Mouse (Mus musculus) megakaryocyte-erythroid progenitor cell, adult 5 weeks (primary cell): ENCODE results near the gene S100a3. TPM values are rescaled to one million over a fixed set of nuclear protein-coding genes. Genes with fewer than 3 reads are reported as not detected.

Experiments used
- polyA plus RNA-seq: library from polyadenylated mRNA; stranded (reverse); fragments of >175 nt; gene quantifications from 2 replicates; pipeline ENCODE4 v1.2.3, GENCODE M21; 2012

S100a3 gene
- not detected in 2 replicates for polyA plus RNA-seq

GRCm38 (mm10) chr3:90560008-90560628, at the start of gene S100a3:
Gene S100a3, plus strand, starts transcription at chr3:90560578.

GRCm38 (mm10) chr3:90513796-90514590, 46.4 kb upstream of the S100a3 start, which contains the start of the genes S100a1 and S100a13:
Gene S100a1, minus strand, starts transcription at chr3:90514392.
Gene S100a13, plus strand, starts transcription at chr3:90514435.

GRCm38 (mm10) chr3:90526580-90526979, 33.8 kb upstream of the S100a3 start, which contains the start of gene S100a14:
Gene S100a14, plus strand, starts transcription at chr3:90526856.

GRCm38 (mm10) chr3:90537141-90537904, 23.1 kb upstream of the S100a3 start, which contains the start of gene S100a16:
Gene S100a16, plus strand, starts transcription at chr3:90537254.

GRCm38 (mm10) chr3:90589947-90590346, 29.6 kb downstream of the S100a3 start, which contains the start of gene S100a2:
Gene S100a2, plus strand, starts transcription at chr3:90590247.

GRCm38 (mm10) chr3:90601486-90602110, 41.2 kb downstream of the S100a3 start, which contains the start of gene Gm42674:
Gene Gm42674, plus strand, starts transcription at chr3:90601904.

GRCm38 (mm10) chr3:90603623-90604022, 43.2 kb downstream of the S100a3 start, which contains the start of gene S100a4:
Gene S100a4, plus strand, starts transcription at chr3:90603771.

GRCm38 (mm10) chr3:90608223-90608622, 47.8 kb downstream of the S100a3 start, which contains the start of gene S100a5:
Gene S100a5, plus strand, starts transcription at chr3:90608523.

GRCm38 (mm10) chr3:90612728-90613291, 52.4 kb downstream of the S100a3 start, which contains the start of gene S100a6:
Gene S100a6, plus strand, starts transcription at chr3:90612882.

Other genes with a start within 250 kb of the S100a3 start
- gene Slc27a3, start 170.6 kb upstream of the S100a3 start, polyA plus RNA-seq, result 3.5 TPM in 2 replicates
- gene Ints3, start 127.0 kb upstream of the S100a3 start, polyA plus RNA-seq, result 24.4 and 25.8 TPM in 2 replicates
- 0.57 and 1.1 TPM in 2 replicates for gene Npr1, start 94.7 kb upstream of the S100a3 start, polyA plus RNA-seq
- 17.1 and 20.8 TPM in 2 replicates for gene Ilf2, start 84.5 kb upstream of the S100a3 start, polyA plus RNA-seq
- 4.0 and 5.0 TPM in 2 replicates for gene Snapin, start 69.5 kb upstream of the S100a3 start, polyA plus RNA-seq
- gene Chtop, start 51.1 kb upstream of the S100a3 start, polyA plus RNA-seq, result 90.2 and 101 TPM in 2 replicates
- 13.4 and 15.3 TPM in 2 replicates for gene S100a1, start 46.2 kb upstream of the S100a3 start, polyA plus RNA-seq
- 13.6 and 14.3 TPM in 2 replicates for gene S100a13, start 46.1 kb upstream of the S100a3 start, polyA plus RNA-seq
- gene S100a14, start 33.7 kb upstream of the S100a3 start, polyA plus RNA-seq, result 0.27 and 0.37 TPM in 2 replicates
- not detected in 2 replicates for gene S100a16, start 23.3 kb upstream of the S100a3 start, polyA plus RNA-seq
- not detected in 2 replicates for gene S100a2, start 29.7 kb downstream of the S100a3 start, polyA plus RNA-seq
- gene Gm42674, start 41.3 kb downstream of the S100a3 start, polyA plus RNA-seq, result not detected in 2 replicates
- 2.6 and 3.5 TPM in 2 replicates for gene S100a4, start 43.2 kb downstream of the S100a3 start, polyA plus RNA-seq
- gene S100a5, start 47.9 kb downstream of the S100a3 start, polyA plus RNA-seq, result not detected in 2 replicates
- gene S100a6, start 52.3 kb downstream of the S100a3 start, polyA plus RNA-seq, result 3.3 and 8.6 TPM in 2 replicates
- 0.09 TPM in 1 of 2 replicates, not detected in the other for gene S100a7a, start 93.4 kb downstream of the S100a3 start, polyA plus RNA-seq
- gene S100a8, start 108.4 kb downstream of the S100a3 start, polyA plus RNA-seq, result 105 and 115 TPM in 2 replicates
- 311 and 336 TPM in 2 replicates for gene S100a9, start 135.1 kb downstream of the S100a3 start, polyA plus RNA-seq
- gene Pglyrp4, start 166.3 kb downstream of the S100a3 start, polyA plus RNA-seq, result not detected in 2 replicates
- gene Gm5849, start 217.3 kb downstream of the S100a3 start, polyA plus RNA-seq, result not detected in 2 replicates